Mouse (Mus musculus) heart, embryonic 16.5 days (tissue): Measurements from ENCODE around the gene Rbx1. TPM values are rescaled to one million over a fixed set of nuclear protein-coding genes. Genes with fewer than 3 reads are reported as not detected.
"Not testable (repeated sequence)": the region's sequence is repeated elsewhere in the genome, so short reads cannot be mapped to it uniquely, and the experiment has no call there.

Experiments used
- ATAC-seq: fragments of 200-750 bp; cut with Nextera tagmentation; replicated peaks from 2 replicates; pipeline ENCODE4 v1.8.0; 2017; ENCODE audit warnings: moderate number of reproducible peaks; ENCODE audit not compliant: insufficient read depth, low FRiP score; ENCODE audit errors: extremely low read depth
- H3K27ac ChIP-seq: fragments of 300-500 bp; sonication (generic); 2 replicates; pipeline ENCODE4 v1.5.1; 2014; ENCODE audit warnings: mild to moderate bottlenecking, low read length, control low read depth, moderate library complexity
- H3K27me3 ChIP-seq: fragments of 300-500 bp; sonication (generic); 2 replicates; pipeline ENCODE4 v1.6.1; 2014; ENCODE audit warnings: low read length, mixed read lengths; ENCODE audit not compliant: control insufficient read depth, insufficient read depth
- H3K36me3 ChIP-seq: fragments of 300-500 bp; sonication (generic); 2 replicates; pipeline ENCODE4 v1.6.1; 2014; ENCODE audit not compliant: control insufficient read depth, insufficient read depth
- H3K4me1 ChIP-seq: fragments of 300-500 bp; sonication (generic); 2 replicates; pipeline ENCODE4 v1.6.1; 2014; ENCODE audit warnings: low read length, mixed read lengths; ENCODE audit not compliant: control insufficient read depth, insufficient read depth
- H3K4me2 ChIP-seq: fragments of 300-500 bp; sonication (generic); 2 replicates; pipeline ENCODE4 v1.6.1; 2014; ENCODE audit warnings: low read depth, mild to moderate bottlenecking, control low read depth, low read length
- H3K4me3 ChIP-seq: fragments of 300-500 bp; sonication (generic); 2 replicates; pipeline ENCODE4 v1.5.1; 2014; ENCODE audit warnings: mild to moderate bottlenecking, control low read depth, low read length
- H3K9ac ChIP-seq: fragments of 300-500 bp; sonication (generic); 2 replicates; pipeline ENCODE4 v1.6.1; 2014; ENCODE audit warnings: low read length, control low read depth
- H3K9me3 ChIP-seq: fragments of 300-500 bp; sonication (generic); replicated peaks from 2 replicates; pipeline ENCODE4 v1.6.1; 2016; ENCODE audit warnings: low read length; ENCODE audit not compliant: control insufficient read depth
- WGBS: fragments of 180-500 bp; shearing (Covaris S2); extraction: QIAGEN DNeasy Blood & Tissue Kit; methylation state at CpG from one replicate; pipeline ENCODE4 v1.1.7; 2014; 5-methylcytosine and 5-hydroxymethylcytosine counted together
- polyA plus RNA-seq: library from polyadenylated mRNA; unstranded; fragments of >200 nt; fragmentation: Nextera tagmentation; extraction: Ambion mirVana; gene quantifications from 2 replicates; pipeline ENCODE4 v1.2.1, GENCODE M21; 2015

Gene Rbx1
- polyA plus RNA-seq, result 344 TPM in 2 replicates

- 2% methylated on average over 62 of the region's 62 CpGs for WGBS
- peak within 1 kb of the TSS; percentile 84 for H3K4me3 ChIP-seq
- peak; percentile 98 for ATAC-seq
- H3K36me3 ChIP-seq, result peaks cover 21% of the 10 kb centered on the region
- peak within 1 kb of the TSS; percentile 79 for H3K9ac ChIP-seq
- H3K27ac ChIP-seq, result peak within 1 kb of the TSS; percentile 88
- peaks cover 8% of the 10 kb centered on the region for H3K9me3 ChIP-seq
- H3K4me2 ChIP-seq, result peak within 1 kb of the TSS; percentile 93
- no peaks in the 10 kb centered on the region for H3K27me3 ChIP-seq
- H3K4me1 ChIP-seq, result peaks cover 12% of the 10 kb centered on the region
These were observed at the start of gene Rbx1 for GRCm38 (mm10) chr15:81465901-81466737. Gene Rbx1, plus strand, starts transcription at chr15:81466296.

GRCm38 (mm10) chr15:81416763-81417310, 49.3 kb upstream of the Rbx1 start:
- H3K4me3 ChIP-seq, result peak overlapping the region; percentile 46
- not testable (repeated sequence) for H3K9me3 ChIP-seq, H3K36me3 ChIP-seq, H3K4me1 ChIP-seq, H3K27me3 ChIP-seq, H3K27ac ChIP-seq
- whole genome bisulfite sequencing, result 3% methylated on average over 22 of the region's 22 CpGs
- ATAC-seq, result peak; percentile 83
- peak overlapping the region; percentile 52 for H3K9ac ChIP-seq
- peak overlapping the region; percentile 75 for H3K4me2 ChIP-seq

GRCm38 (mm10) chr15:81418065-81418464, 48.0 kb upstream of the Rbx1 start:
- Histone ChIP-seq H3K9ac (no peak overlapping the region), H3K27ac (no peak overlapping the region), H3K27me3 (no peaks in the 10 kb centered on the region), H3K36me3 (no peaks in the 10 kb centered on the region), H3K9me3 (no peaks in the 10 kb centered on the region), H3K4me3 (no peak overlapping the region), H3K4me1 (peaks cover 4% of the 10 kb centered on the region), H3K4me2 (no peak overlapping the region)
- ATAC-seq, result no peak
- WGBS, result 77% methylated on average over 4 of the region's 4 CpGs

GRCm38 (mm10) chr15:81421454-81421853, 44.6 kb upstream of the Rbx1 start:
- H3K27me3 ChIP-seq, result no peaks in the 10 kb centered on the region
- no peaks in the 10 kb centered on the region for H3K36me3 ChIP-seq
- no peak for ATAC-seq
- no peak overlapping the region for H3K4me2 ChIP-seq
- peaks cover 3% of the 10 kb centered on the region for H3K4me1 ChIP-seq
- H3K9ac ChIP-seq, result no peak overlapping the region
- H3K9me3 ChIP-seq, result no peaks in the 10 kb centered on the region
- H3K27ac ChIP-seq, result no peak overlapping the region
- no peak overlapping the region for H3K4me3 ChIP-seq
- WGBS, result 63% methylated on average over 1 of the region's 1 CpGs

GRCm38 (mm10) chr15:81422156-81422681, 43.9 kb upstream of the Rbx1 start:
- Histone ChIP-seq H3K36me3 (no peaks in the 10 kb centered on the region), H3K9ac (no peak overlapping the region), H3K4me3 (no peak overlapping the region), H3K27me3 (no peaks in the 10 kb centered on the region), H3K27ac (no peak overlapping the region), H3K9me3 (no peaks in the 10 kb centered on the region), H3K4me2 (no peak overlapping the region), H3K4me1 (no peaks in the 10 kb centered on the region)
- WGBS, result 72% methylated on average over 7 of the region's 7 CpGs
- no peak for ATAC-seq

GRCm38 (mm10) chr15:81425311-81425710, 40.8 kb upstream of the Rbx1 start:
- Histone ChIP-seq H3K27ac (no peak overlapping the region), H3K27me3 (no peaks in the 10 kb centered on the region), H3K4me1 (no peaks in the 10 kb centered on the region), H3K9ac (no peak overlapping the region), H3K9me3 (no peaks in the 10 kb centered on the region), H3K4me3 (no peak overlapping the region), H3K36me3 (no peaks in the 10 kb centered on the region), H3K4me2 (no peak overlapping the region)
- no peak for ATAC-seq
- 87% methylated on average over 3 of the region's 3 CpGs for WGBS

GRCm38 (mm10) chr15:81427947-81428346, 38.1 kb upstream of the Rbx1 start:
- Histone ChIP-seq H3K9me3 (no peaks in the 10 kb centered on the region), H3K4me3 (no peak overlapping the region), H3K4me2 (no peak overlapping the region), H3K27me3 (no peaks in the 10 kb centered on the region), H3K27ac (no peak overlapping the region), H3K4me1 (no peaks in the 10 kb centered on the region), H3K36me3 (peaks cover 11% of the 10 kb centered on the region), H3K9ac (no peak overlapping the region)
- ATAC-seq, result no peak
- 82% methylated on average over 2 of the region's 2 CpGs for WGBS

GRCm38 (mm10) chr15:81431195-81431594, 34.9 kb upstream of the Rbx1 start:
- peaks cover 11% of the 10 kb centered on the region for H3K36me3 ChIP-seq
- H3K9me3 ChIP-seq, result no peaks in the 10 kb centered on the region
- H3K9ac ChIP-seq, result no peak overlapping the region
- WGBS, result 81% methylated on average over 1 of the region's 1 CpGs
- no peak overlapping the region for H3K4me2 ChIP-seq
- H3K27me3 ChIP-seq, result no peaks in the 10 kb centered on the region
- no peaks in the 10 kb centered on the region for H3K4me1 ChIP-seq
- H3K4me3 ChIP-seq, result no peak overlapping the region
- no peak overlapping the region for H3K27ac ChIP-seq
- ATAC-seq, result no peak

- Histone ChIP-seq H3K4me2 (no peak overlapping the region), H3K27ac (no peak overlapping the region), H3K4me3 (no peak overlapping the region), H3K9me3 (no peaks in the 10 kb centered on the region), H3K9ac (no peak overlapping the region), H3K4me1 (no peaks in the 10 kb centered on the region), H3K27me3 (no peaks in the 10 kb centered on the region), H3K36me3 (peaks cover 2% of the 10 kb centered on the region; the same call in 1 of the 2 replicates)
- WGBS, result 96% methylated on average over 1 of the region's 1 CpGs
- no peak for ATAC-seq
These were observed 27.8 kb upstream of the Rbx1 start for GRCm38 (mm10) chr15:81438345-81438744.
